Mouse (Mus musculus) G1E (cell line): ENCODE measurements around the gene Gcnt2. TPM values are rescaled to one million over a fixed set of nuclear protein-coding genes. Genes with fewer than 3 reads are reported as not detected.

ENCODE experiments used
- ATAC-seq: 2 replicates; pipeline ENCODE4 v1.8.0; 2016; ENCODE audit warnings: mild to moderate bottlenecking; ENCODE audit not compliant: insufficient number of reproducible peaks, poor library complexity, low FRiP score, severe bottlenecking; ENCODE audit errors: extremely low read depth
- DNase-seq: peaks from one replicate; pipeline ENCODE4 v3.0.0; 2012; ENCODE audit warnings: low spot score
- H3K27me3 ChIP-seq: 2 replicates; pipeline ENCODE4 v1.6.1; 2012; ENCODE audit warnings: mild to moderate bottlenecking, low read length, inconsistent platforms; ENCODE audit not compliant: insufficient read depth
- H3K36me3 ChIP-seq: replicated peaks from 2 replicates; pipeline ENCODE3; 2012; ENCODE audit warnings: mild to moderate bottlenecking, inconsistent platforms
- H3K4me1 ChIP-seq: 2 replicates; pipeline ENCODE4 v1.6.1; 2012; ENCODE audit warnings: low read depth, low read length, inconsistent platforms, mixed read lengths; ENCODE audit not compliant: insufficient read depth
- H3K4me3 ChIP-seq: 2 replicates; pipeline ENCODE4 v1.5.1; 2012; ENCODE audit warnings: low read depth, mild to moderate bottlenecking, inconsistent platforms, low read length, moderate library complexity, mixed read lengths
- H3K9me3 ChIP-seq: replicated peaks from 2 replicates; pipeline ENCODE4 v1.6.1; 2012; ENCODE audit warnings: inconsistent platforms
- CTCF ChIP-seq: IDR thresholded peaks from 2 replicates; pipeline ENCODE4 v1.5.1; 2012; ENCODE audit warnings: low read depth, low read length, inconsistent platforms, mixed read lengths
- GATA1 ChIP-seq: IDR thresholded peaks from 2 replicates; pipeline ENCODE4 v1.6.1; 2012; ENCODE audit warnings: borderline replicate concordance, low read length, inconsistent platforms, mixed read lengths
- GATA2 ChIP-seq: IDR thresholded peaks from 2 replicates; pipeline ENCODE4 v1.6.1; 2012; ENCODE audit warnings: low read depth, low read length, inconsistent platforms, borderline replicate concordance
- POLR2AphosphoS5 ChIP-seq: IDR thresholded peaks from 2 replicates; pipeline ENCODE4 v1.6.1; 2012; ENCODE audit warnings: low read depth, low read length, inconsistent platforms; ENCODE audit not compliant: insufficient replicate concordance
- TAL1 ChIP-seq: conservative IDR thresholded peaks from 2 replicates; pipeline ENCODE4 v1.6.1; 2012; ENCODE audit warnings: low read depth, low read length, inconsistent platforms, mixed read lengths
- polyA plus RNA-seq: library from polyadenylated mRNA; stranded (reverse); fragments of >175 nt; gene quantifications from 2 replicates; pipeline ENCODE4 v1.2.3, GENCODE M21; 2012
- total RNA-seq, 2 experiments: library from RNA; stranded (forward) in 1 of 2; stranded (reverse) in 1 of 2; fragments of 200-1000 nt in 1 of 2; fragments of >200 nt in 1 of 2; fragmentation: Nextera tagmentation in 1 of 2; gene quantifications; 2 replicates each; pipeline ENCODE4 v1.2.3; 2014 to 2017

Gcnt2 gene
- total and polyA plus RNA-seq, 3 experiments, result 0.71 TPM; not detected in 2

DNA sequence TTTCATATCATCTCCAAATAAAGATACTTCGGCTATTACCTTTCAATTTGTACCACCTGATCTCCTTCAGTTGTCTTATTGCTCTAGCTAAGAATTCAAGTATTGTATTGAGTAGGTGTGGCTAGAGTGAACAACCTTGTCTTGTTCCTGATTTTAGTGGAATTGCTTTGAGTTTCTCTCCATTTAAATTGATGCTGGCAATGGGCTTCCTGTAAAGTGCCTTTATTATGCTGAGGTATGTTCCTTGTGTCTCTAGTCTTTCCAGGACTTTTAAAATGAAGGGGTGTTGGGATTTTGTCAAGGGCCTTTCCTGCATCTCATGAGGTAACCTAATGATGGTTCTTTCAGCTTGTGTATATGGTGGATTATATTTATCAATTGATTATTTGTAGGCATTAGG, 83.5 kb downstream of the Gcnt2 start:
- ATAC-seq (no peak), DNase-seq (no peak)
- Histone ChIP-seq H3K9me3 (no peaks in the 10 kb centered on the region), H3K4me3 (no peak overlapping the region), H3K27me3 (peaks cover 2% of the 10 kb centered on the region; the same call in 1 of the 2 replicates), H3K4me1 (no peaks in the 10 kb centered on the region), H3K36me3 (no peaks in the 10 kb centered on the region)
- TF ChIP-seq GATA1, result no peak
- TF ChIP-seq GATA2, result no peak
- TF ChIP-seq POLR2AphosphoS5, result no peak
- TF ChIP-seq TAL1, result no peak

- peaks cover 2% of the 10 kb centered on the region; the same call in 1 of the 2 replicates for H3K27me3 ChIP-seq
- no peaks in the 10 kb centered on the region for H3K9me3 ChIP-seq
- no peak overlapping the region for H3K4me3 ChIP-seq
- TF ChIP-seq CTCF, result no peak
- no peak for TF ChIP-seq POLR2AphosphoS5
- TF ChIP-seq GATA1, result no peak
- no peak for TF ChIP-seq GATA2
- no peak for TF ChIP-seq TAL1
- ATAC-seq (no peak), DNase-seq (no peak)
- H3K36me3 ChIP-seq, result no peaks in the 10 kb centered on the region
- no peaks in the 10 kb centered on the region for H3K4me1 ChIP-seq
Observed at GRCm38 (mm10) chr13:40943936-40944335, 84.4 kb downstream of the Gcnt2 start.

GRCm38 (mm10) chr13:40944346-40944745, 84.8 kb downstream of the Gcnt2 start:
- H3K36me3 ChIP-seq, result no peaks in the 10 kb centered on the region
- TF ChIP-seq CTCF (no peak), POLR2AphosphoS5 (no peak), TAL1 (no peak), GATA2 (no peak), GATA1 (no peak)
- no peaks in the 10 kb centered on the region for H3K9me3 ChIP-seq
- no peaks in the 10 kb centered on the region for H3K4me1 ChIP-seq
- DNase-seq (no peak), ATAC-seq (no peak)
- no peak overlapping the region for H3K4me3 ChIP-seq
- H3K27me3 ChIP-seq, result peaks cover 2% of the 10 kb centered on the region; the same call in 1 of the 2 replicates

DNA sequence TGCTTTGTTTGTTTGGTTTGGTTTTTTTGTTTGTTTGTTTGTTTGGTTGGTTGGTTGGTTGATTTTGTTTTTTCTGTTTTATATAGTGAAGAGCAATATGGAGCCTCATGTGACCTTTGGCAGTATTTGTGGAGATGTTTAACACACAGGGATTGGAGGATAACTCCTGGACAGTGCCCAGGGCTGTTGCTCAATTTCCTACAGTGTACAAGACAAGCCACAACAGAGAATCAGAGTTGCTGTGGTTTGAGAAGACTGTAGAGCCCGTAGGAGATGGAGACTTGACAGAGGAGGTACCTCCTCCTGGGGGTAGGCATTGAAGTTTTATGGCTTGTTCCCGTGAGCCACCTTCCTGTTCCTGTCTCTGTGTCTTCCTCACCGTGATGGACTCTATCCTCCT, 87.0 kb downstream of the Gcnt2 start:
- no peaks in the 10 kb centered on the region for H3K4me1 ChIP-seq
- DNase-seq, result no peak
- no peaks in the 10 kb centered on the region for H3K9me3 ChIP-seq
- H3K4me3 ChIP-seq, result no peak overlapping the region
- no peak for ATAC-seq
- H3K27me3 ChIP-seq, result peaks cover 5% of the 10 kb centered on the region; the same call in 1 of the 2 replicates
- TF ChIP-seq GATA2 (no peak), TAL1 (no peak), POLR2AphosphoS5 (no peak), CTCF (no peak), GATA1 (no peak)
- H3K36me3 ChIP-seq, result no peaks in the 10 kb centered on the region

- no peak for TF ChIP-seq TAL1
- TF ChIP-seq CTCF, result no peak
- TF ChIP-seq POLR2AphosphoS5, result no peak
- no peak for TF ChIP-seq GATA2
- TF ChIP-seq GATA1, result no peak
- Histone ChIP-seq H3K9me3 (no peaks in the 10 kb centered on the region), H3K4me3 (no peak overlapping the region), H3K27me3 (peaks cover 5% of the 10 kb centered on the region; the same call in 1 of the 2 replicates), H3K4me1 (no peaks in the 10 kb centered on the region), H3K36me3 (no peaks in the 10 kb centered on the region)
- ATAC-seq, result no peak
- no peak for DNase-seq
Observed at GRCm38 (mm10) chr13:40947538-40948205, 88.1 kb downstream of the Gcnt2 start.

DNA sequence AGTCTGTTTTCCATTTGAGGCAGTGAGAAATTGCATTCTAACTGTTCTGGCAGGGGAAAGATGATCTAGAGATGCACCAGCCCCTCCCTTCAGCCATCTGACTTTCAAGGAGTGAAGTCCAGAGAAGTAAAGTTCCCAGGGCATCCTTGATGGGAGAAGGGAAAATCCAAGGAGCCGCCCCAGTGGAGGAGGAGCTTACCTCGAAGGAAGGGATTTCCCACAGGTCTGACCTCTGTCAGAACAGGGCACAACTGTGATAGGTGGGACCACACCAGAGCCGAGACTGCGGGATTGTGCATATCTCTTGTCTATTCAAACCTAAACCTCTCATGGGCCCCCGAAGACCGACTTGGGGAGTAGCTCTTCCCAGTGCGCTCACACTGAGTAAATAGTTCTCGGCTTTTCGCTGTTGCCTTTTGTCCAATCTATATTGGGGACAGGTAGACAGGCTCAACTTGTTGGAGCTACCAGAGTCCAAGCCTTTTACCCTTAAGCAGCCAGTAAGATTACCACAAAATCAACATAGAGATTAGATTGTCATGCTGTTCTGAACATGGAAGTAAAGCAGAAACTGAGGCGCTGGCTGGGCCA, 91.9 kb downstream of the Gcnt2 start:
- H3K9me3 ChIP-seq, result no peaks in the 10 kb centered on the region
- ATAC-seq (no peak), DNase-seq (no peak)
- peaks cover 8% of the 10 kb centered on the region for H3K27me3 ChIP-seq
- no peaks in the 10 kb centered on the region for H3K4me1 ChIP-seq
- H3K4me3 ChIP-seq, result no peak overlapping the region
- H3K36me3 ChIP-seq, result no peaks in the 10 kb centered on the region
- TF ChIP-seq GATA1, result no peak
- TF ChIP-seq CTCF, result no peak
- TF ChIP-seq POLR2AphosphoS5, result no peak
- no peak for TF ChIP-seq GATA2
- no peak for TF ChIP-seq TAL1
